Mouse (Mus musculus): ENCODE data around the gene Tor4a.

GRCm38 (mm10) chr2:25233421-25233820 lies 36.7 kb upstream of the Tor4a start:
- TF ChIP-seq CTCF (IDR thresholded peaks at IDR 0.05) (no peak), EP300 (IDR thresholded peaks at IDR 0.05) (no peak)
